Mouse (Mus musculus) liver, embryonic 14.5 days (tissue): ENCODE results near the gene Acin1.

ENCODE experiments used
- CTCF ChIP-seq: IDR thresholded peaks from 2 replicates; pipeline ENCODE4 v1.5.1; 2016; ENCODE audit warnings: antibody characterized with exemption, low read depth, control low read depth
- EP300 ChIP-seq: IDR thresholded peaks from 2 replicates; pipeline ENCODE4 v1.6.1; 2016; ENCODE audit warnings: antibody characterized with exemption, low read depth

DNA sequence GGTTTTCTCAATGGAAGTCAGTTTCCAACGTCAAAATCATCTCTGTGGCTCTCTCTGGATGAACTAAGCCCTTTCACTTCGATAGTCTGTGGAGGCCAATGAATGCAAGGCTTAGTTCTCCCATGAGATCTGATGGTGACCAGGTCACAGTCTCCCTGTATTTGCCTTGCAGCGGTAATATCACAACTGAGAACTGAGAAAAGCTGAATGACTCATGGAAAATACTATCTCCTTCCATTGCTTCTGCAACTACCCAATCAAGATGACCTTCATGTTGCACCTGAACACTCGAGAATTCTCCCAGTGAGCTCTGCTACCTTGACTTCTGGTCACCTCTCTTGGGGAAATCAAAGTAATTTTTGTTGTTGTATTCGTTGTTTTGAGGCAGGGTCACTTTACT lies 40.8 kb upstream of the Acin1 start:
- TF ChIP-seq EP300 (no peak), CTCF (no peak)
